Mouse (Mus musculus) midbrain, embryonic 16.5 days (tissue): ENCODE results near the gene Tgfbi. TPM values are rescaled to one million over a fixed set of nuclear protein-coding genes. Genes with fewer than 3 reads are reported as not detected.

Experiments used
- ATAC-seq: fragments of 200-750 bp; cut with Nextera tagmentation; 2 replicates; pipeline ENCODE4 v1.8.0; 2017; ENCODE audit warnings: moderate TSS enrichment
- H3K27ac ChIP-seq: fragments of 300-500 bp; sonication (generic); 2 replicates; pipeline ENCODE4 v1.5.1; 2014; ENCODE audit warnings: mild to moderate bottlenecking, low read length, mixed read lengths
- H3K27me3 ChIP-seq: fragments of 300-500 bp; sonication (generic); 2 replicates; pipeline ENCODE4 v1.6.1; 2014; ENCODE audit warnings: low read depth, low read length, mixed read lengths; ENCODE audit not compliant: control insufficient read depth, insufficient read depth
- H3K36me3 ChIP-seq: fragments of 300-500 bp; sonication (generic); 2 replicates; pipeline ENCODE4 v1.6.1; 2014; ENCODE audit warnings: mild to moderate bottlenecking, low read length, moderate library complexity, mixed read lengths; ENCODE audit not compliant: control insufficient read depth, insufficient read depth
- H3K4me1 ChIP-seq: fragments of 300-500 bp; sonication (generic); 2 replicates; pipeline ENCODE4 v1.6.1; 2014; ENCODE audit warnings: mild to moderate bottlenecking, low read length, mixed read lengths; ENCODE audit not compliant: control insufficient read depth, insufficient read depth
- H3K4me2 ChIP-seq: fragments of 300-500 bp; sonication (generic); 2 replicates; pipeline ENCODE4 v1.6.1; 2014; ENCODE audit warnings: mild to moderate bottlenecking, low read length, mixed read lengths
- H3K4me3 ChIP-seq: fragments of 300-500 bp; sonication (generic); 2 replicates; pipeline ENCODE4 v1.5.1; 2014; ENCODE audit warnings: low read depth, mild to moderate bottlenecking, low read length, moderate library complexity, mixed read lengths
- H3K9ac ChIP-seq: fragments of 300-500 bp; sonication (generic); 2 replicates; pipeline ENCODE4 v1.6.1; 2014; ENCODE audit warnings: low read depth, low read length, mixed read lengths
- H3K9me3 ChIP-seq: fragments of 300-500 bp; sonication (generic); replicated peaks from 2 replicates; pipeline ENCODE4 v1.6.1; 2014; ENCODE audit warnings: mild to moderate bottlenecking, low read length, mixed read lengths; ENCODE audit not compliant: control insufficient read depth, poor library complexity, severe bottlenecking
- WGBS: fragments of 180-500 bp; shearing (Covaris S2); extraction: QIAGEN DNeasy Blood & Tissue Kit; methylation state at CpG from one replicate; pipeline ENCODE4 v1.1.7; 2014; 5-methylcytosine and 5-hydroxymethylcytosine counted together
- polyA plus RNA-seq: library from polyadenylated mRNA; unstranded; fragments of >200 nt; fragmentation: Nextera tagmentation; extraction: Ambion mirVana; gene quantifications from 2 replicates; pipeline ENCODE4 v1.2.1, GENCODE M21; 2015

The Tgfbi gene
- polyA plus RNA-seq, 1 experiment from 2014 or later, result 2.9 TPM

DNA sequence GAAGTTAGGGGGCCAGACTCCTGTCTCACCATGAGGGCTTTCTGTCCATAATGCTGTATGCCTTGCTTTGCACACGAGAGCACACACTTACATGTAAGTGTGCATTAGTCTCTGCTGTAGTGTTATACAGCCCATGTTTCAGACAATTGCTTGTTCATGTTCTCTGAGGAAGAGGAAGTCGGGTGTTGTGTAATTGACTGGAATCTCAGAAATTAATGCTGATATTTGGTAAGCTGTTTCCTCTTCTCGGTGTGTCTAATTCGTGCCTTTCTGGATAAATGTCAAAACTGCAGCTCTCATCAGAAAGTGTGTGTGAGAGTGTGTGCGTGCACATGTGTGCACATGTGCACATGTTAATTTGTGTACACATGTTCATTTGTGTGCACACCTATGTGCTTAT is 16.1 kb upstream of the Tgfbi start:
- Histone ChIP-seq H3K4me3 (no peak overlapping the region), H3K27me3 (no peaks in the 10 kb centered on the region), H3K36me3 (no peaks in the 10 kb centered on the region), H3K27ac (no peak overlapping the region), H3K9ac (no peak overlapping the region), H3K4me2 (no peak overlapping the region), H3K4me1 (peaks cover 4% of the 10 kb centered on the region), H3K9me3 (no peaks in the 10 kb centered on the region)
- WGBS, result 94% methylated on average over 5 of the region's 5 CpGs
- ATAC-seq, result no peak

DNA sequence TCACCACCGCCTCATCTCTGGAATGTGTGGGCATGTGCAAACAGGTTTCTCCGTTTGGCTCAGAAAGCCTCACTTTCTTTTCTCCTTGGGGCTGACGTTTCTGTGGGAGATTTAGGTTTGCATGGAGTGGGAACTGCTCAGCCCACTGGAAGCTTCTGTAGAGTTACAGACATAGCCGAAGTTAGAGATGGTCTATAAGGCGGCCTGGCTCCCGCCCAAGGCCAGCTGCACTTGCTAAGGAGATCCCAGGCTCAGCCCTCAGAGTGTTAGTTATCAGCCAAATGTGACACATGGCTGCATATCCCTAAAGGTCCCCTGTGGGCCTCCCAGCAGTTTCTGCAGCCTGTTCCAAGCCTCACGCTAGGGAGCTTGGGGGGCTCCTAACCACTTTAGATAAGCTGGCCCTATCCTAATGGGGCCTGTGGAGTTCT is 15.3 kb upstream of the Tgfbi start:
- Histone ChIP-seq H3K36me3 (no peaks in the 10 kb centered on the region), H3K4me1 (peaks cover 4% of the 10 kb centered on the region), H3K9me3 (no peaks in the 10 kb centered on the region), H3K27me3 (no peaks in the 10 kb centered on the region), H3K4me3 (no peak overlapping the region), H3K9ac (no peak overlapping the region), H3K4me2 (no peak overlapping the region), H3K27ac (no peak overlapping the region)
- 73% methylated on average over 7 of the region's 7 CpGs for WGBS
- no peak for ATAC-seq

- no peak overlapping the region for H3K4me3 ChIP-seq
Observed at GRCm38 (mm10) chr13:56595246-56595645, 14.1 kb upstream of the Tgfbi start.

DNA sequence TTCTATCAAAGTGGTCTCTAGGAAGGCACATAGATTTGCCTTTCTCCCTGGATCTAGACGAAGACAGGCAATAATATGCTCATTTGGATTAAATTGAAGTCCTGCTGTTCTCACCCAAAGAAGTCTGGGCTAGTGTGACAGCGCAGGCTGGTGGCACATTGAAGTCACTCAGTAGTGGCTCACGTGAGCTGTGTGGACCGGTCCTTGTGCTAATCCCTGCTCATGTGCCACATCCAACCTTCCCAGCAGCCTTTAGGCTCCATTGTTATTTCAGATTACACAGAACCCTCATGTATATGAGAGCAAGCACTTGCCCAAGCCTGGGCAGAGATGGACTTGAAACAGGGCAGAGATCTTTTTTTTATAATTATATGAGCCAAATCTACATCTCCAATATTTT is 12.0 kb upstream of the Tgfbi start:
- H3K9me3 ChIP-seq, result no peaks in the 10 kb centered on the region
- peak; percentile 62; the same call in 1 of the 2 replicates for ATAC-seq
- no peak overlapping the region for H3K4me3 ChIP-seq
- no peak overlapping the region for H3K4me2 ChIP-seq
- WGBS, result 27% methylated on average over 4 of the region's 4 CpGs
- H3K27ac ChIP-seq, result no peak overlapping the region
- H3K4me1 ChIP-seq, result peaks cover 8% of the 10 kb centered on the region
- no peaks in the 10 kb centered on the region for H3K36me3 ChIP-seq
- no peaks in the 10 kb centered on the region for H3K27me3 ChIP-seq
- no peak overlapping the region for H3K9ac ChIP-seq

More at GRCm38 (mm10) chr13:56595246-56595645, 14.1 kb upstream of the Tgfbi start:
- no peaks in the 10 kb centered on the region for H3K9me3 ChIP-seq
- no peak overlapping the region for H3K4me2 ChIP-seq
- H3K4me1 ChIP-seq, result peaks cover 4% of the 10 kb centered on the region
- H3K9ac ChIP-seq, result no peak overlapping the region
- ATAC-seq, result no peak
- 76% methylated on average over 8 of the region's 8 CpGs for WGBS
- H3K36me3 ChIP-seq, result no peaks in the 10 kb centered on the region
- H3K27ac ChIP-seq, result no peak overlapping the region
- H3K27me3 ChIP-seq, result no peaks in the 10 kb centered on the region

GRCm38 (mm10) chr13:56597831-56598612 is 11.3 kb upstream of the Tgfbi start:
- no peaks in the 10 kb centered on the region for H3K9me3 ChIP-seq
- H3K9ac ChIP-seq, result no peak overlapping the region
- ATAC-seq, result peak; percentile 66; the same call in 1 of the 2 replicates
- peaks cover 8% of the 10 kb centered on the region for H3K4me1 ChIP-seq
- H3K27me3 ChIP-seq, result no peaks in the 10 kb centered on the region
- H3K4me3 ChIP-seq, result no peak overlapping the region
- H3K27ac ChIP-seq, result no peak overlapping the region
- H3K4me2 ChIP-seq, result peak overlapping the region; percentile 15; the same call in 1 of the 2 replicates
- H3K36me3 ChIP-seq, result no peaks in the 10 kb centered on the region
- 39% methylated on average over 12 of the region's 12 CpGs for WGBS

- H3K27ac ChIP-seq, result no peak overlapping the region
- peaks cover 8% of the 10 kb centered on the region for H3K4me1 ChIP-seq
- no peak for ATAC-seq
- no peak overlapping the region for H3K4me3 ChIP-seq
- no peaks in the 10 kb centered on the region for H3K27me3 ChIP-seq
- H3K9me3 ChIP-seq, result no peaks in the 10 kb centered on the region
- WGBS, result 95% methylated on average over 2 of the region's 2 CpGs
- H3K9ac ChIP-seq, result no peak overlapping the region
- H3K4me2 ChIP-seq, result no peak overlapping the region
- no peaks in the 10 kb centered on the region for H3K36me3 ChIP-seq
Observed at GRCm38 (mm10) chr13:56599511-56599910, 9.8 kb upstream of the Tgfbi start.

DNA sequence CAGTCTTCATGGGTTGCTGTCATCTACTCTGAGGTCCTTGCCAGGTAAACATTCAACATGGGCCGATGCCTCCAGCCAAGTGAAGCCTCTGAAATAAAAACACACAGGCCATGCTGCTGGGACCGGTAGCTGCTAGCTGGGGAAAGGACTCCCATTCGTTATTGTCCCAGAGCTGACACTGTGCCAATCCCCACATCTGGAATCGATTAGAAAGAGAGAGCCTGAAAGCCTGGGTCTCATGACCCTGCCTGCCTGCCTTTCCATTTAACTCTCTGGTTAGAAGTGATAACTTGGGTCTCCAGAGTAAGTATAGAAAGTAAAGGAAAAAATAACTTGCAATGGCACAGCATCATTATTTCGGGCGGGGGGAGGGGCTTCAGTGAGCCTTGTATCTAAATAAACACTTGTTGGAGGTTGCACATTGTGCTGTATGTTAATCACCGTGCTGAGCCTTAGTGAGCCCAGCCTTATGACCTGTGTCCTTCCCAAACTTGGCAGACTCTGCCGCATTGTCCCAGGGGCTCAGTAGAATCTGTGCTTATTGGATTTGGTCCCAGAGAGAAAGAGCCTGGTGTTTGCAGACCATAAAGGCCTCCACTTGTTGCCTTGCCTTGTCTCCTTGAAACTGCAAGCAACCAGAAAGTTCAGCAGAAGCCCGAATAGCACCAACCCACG is 9.0 kb upstream of the Tgfbi start:
- no peak overlapping the region for H3K4me2 ChIP-seq
- H3K4me3 ChIP-seq, result no peak overlapping the region
- no peak for ATAC-seq
- 81% methylated on average over 10 of the region's 10 CpGs for WGBS
- no peaks in the 10 kb centered on the region for H3K36me3 ChIP-seq
- H3K27ac ChIP-seq, result no peak overlapping the region
- H3K27me3 ChIP-seq, result no peaks in the 10 kb centered on the region
- no peak overlapping the region for H3K9ac ChIP-seq
- H3K9me3 ChIP-seq, result no peaks in the 10 kb centered on the region
- peaks cover 8% of the 10 kb centered on the region for H3K4me1 ChIP-seq

DNA sequence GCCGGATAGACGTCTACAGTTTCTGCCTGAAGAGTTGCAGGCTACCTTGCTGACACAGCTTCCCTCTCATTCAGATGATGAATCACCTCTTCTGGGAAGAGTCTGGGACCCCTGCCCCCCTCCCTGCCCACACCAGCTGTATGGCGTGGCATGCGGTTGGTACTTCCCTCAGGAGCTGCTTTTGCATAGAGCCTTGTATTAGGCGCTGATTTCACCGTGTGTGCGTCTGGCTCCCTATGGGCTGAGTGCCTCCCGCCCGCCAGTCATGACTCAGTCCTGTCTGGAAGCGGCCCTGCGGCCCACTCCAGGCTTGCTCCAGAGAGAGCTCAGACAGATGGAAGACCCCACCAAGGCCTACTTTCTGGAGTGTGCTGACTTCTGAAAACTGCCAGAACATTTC is 8.1 kb upstream of the Tgfbi start:
- Histone ChIP-seq H3K27me3 (no peaks in the 10 kb centered on the region), H3K27ac (no peak overlapping the region), H3K4me3 (no peak overlapping the region), H3K4me2 (no peak overlapping the region), H3K4me1 (peaks cover 8% of the 10 kb centered on the region), H3K36me3 (no peaks in the 10 kb centered on the region), H3K9me3 (no peaks in the 10 kb centered on the region), H3K9ac (no peak overlapping the region)
- WGBS, result 41% methylated on average over 11 of the region's 11 CpGs
- no peak for ATAC-seq

DNA sequence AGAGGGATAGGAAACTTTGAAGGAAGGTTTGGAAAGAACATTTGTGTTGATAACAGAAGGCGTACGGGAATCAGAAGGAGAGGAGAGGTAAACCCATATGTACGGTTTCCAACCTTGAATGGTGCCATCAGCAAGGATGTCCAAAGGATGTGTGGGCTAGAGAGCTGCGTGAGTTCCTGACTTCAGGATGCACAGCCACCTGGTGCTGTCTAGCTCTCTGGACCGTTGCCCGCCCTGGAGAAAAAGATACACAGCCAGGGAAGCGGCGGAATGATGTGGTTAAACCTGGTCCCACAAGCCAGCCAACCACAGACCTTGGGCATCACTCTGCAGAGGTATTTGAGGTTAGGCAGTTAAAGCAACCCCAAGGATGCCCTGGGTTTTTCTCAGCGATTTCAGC is 3.8 kb upstream of the Tgfbi start:
- ATAC-seq, result no peak
- WGBS, result 92% methylated on average over 9 of the region's 9 CpGs
- Histone ChIP-seq H3K4me3 (no peak overlapping the region), H3K9me3 (no peaks in the 10 kb centered on the region), H3K9ac (no peak overlapping the region), H3K27ac (no peak overlapping the region), H3K27me3 (peaks cover 20% of the 10 kb centered on the region), H3K36me3 (no peaks in the 10 kb centered on the region), H3K4me1 (peaks cover 13% of the 10 kb centered on the region), H3K4me2 (no peak overlapping the region)
